Mouse (Mus musculus) embryo, embryonic 10.5 days (tissue): ENCODE data around the gene Cdca3.

Source experiments
- DNase-seq: peaks from one replicate; pipeline ENCODE4 v3.0.0-alpha.2; 2015; ENCODE audit warnings: low spot score

The Cdca3 gene

DNA sequence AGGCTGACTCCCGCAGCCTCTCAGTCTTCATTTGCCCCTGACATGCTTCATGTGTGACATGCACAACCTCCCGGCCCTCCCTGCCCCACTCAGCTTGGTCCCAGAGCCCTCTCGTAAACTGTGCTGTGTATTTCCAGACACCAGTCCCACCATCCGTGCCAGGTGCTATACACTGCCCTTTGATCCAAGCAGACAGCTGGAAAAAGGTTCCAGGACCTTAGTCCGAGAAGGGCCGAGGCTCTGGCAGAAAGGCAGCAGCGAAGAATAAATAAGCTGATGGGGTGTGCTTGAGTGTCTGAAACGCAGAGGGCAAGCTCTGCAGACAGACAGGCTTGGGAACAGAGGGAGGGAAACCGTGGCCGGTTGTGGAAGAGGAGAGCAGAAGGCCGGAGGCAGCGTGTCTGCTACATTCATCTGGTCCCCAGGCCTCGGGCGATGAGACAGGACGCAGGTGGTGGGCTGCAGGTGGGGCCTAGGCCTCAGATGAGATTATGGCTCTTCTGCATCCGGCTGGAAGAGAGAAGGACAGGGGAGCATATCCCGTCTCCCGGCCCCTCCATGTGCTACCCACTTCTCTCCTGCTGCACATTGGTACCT is 36.5 kb downstream of the Cdca3 start:
- no peak for DNase-seq

DNA sequence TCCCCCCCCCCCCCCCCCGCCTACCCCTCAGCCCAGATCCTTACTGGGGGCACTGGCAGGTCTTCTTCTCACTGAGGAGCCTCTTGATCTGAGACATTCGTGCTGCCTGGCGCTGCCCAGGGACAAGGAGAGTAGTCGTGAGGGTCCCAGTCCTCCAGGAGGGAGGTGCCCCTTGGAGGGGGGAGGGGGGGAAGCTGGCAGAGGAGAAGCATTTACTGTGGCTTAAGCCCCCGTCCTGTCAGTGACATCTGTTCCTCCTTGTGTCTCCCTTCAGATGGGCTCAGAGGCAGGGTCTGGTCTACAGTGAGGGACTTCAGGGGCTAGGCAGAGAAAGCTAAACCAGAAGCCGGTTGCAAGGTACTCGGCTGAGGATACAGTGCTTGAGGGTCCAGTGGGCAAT is 37.2 kb downstream of the Cdca3 start:
- DNase-seq: no peak

DNA sequence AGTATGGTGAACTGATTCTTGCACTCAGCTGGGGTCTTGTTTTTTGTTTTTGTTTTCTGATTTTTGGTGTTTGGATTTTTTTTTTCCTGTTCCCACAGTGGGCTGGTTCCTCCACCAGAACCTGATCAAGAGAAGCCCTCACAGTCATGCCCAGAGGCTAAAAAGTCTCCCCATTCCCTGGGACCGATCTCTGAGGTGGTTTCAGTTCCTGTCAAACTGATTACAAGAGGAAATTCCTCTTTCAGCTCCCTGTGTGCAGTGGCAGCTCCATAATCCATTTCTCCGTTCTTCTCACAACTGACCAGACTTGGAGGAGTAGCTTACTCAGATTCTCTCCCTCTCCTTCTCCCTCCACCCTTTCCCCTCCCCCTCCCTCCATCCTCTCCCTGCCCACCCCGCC is 45.0 kb downstream of the Cdca3 start:
- no peak for DNase-seq

DNA sequence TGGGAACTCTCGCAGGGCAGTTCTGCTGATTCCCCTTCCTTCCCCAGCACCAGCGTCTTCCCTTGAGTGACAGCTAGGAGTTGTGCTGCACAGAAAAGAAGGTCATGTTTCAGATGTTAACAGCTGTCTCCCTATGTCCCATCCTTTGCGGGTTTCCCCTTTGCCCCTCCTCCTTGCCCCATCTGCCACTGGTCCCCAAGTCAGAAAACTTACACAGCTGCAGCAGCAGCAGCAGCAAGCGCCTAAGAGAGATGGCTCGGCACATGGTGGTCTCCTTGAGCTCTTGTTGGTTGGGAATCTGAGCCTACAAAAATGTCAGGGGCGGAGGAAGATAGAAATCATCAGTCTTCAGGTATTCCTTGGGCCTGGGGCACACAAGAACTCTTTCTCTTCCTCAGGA is 50.0 kb downstream of the Cdca3 start:
- DNase-seq: no peak

DNA sequence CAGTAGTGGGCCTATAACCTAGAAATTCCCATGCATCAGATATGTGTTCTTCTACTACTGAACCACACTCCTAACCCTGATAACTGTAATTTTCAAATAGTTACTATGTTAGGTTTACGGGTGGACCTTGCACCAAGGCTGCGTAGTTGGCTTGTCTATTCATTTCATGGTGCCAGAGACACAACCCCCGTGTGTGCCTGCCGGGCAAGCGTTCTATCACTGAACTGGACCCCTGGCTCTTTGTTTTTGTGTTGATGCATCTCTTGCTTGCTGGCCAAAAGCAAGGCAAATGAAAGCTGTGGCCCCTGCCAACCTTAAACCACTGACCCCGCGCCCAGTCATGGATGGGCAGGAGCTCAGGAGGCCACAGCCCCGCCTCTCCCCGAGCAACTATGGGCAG is 52.5 kb downstream of the Cdca3 start:
- no peak for DNase-seq
